Mouse (Mus musculus): Measurements from ENCODE around the gene Reln. TPM values are rescaled to one million over a fixed set of nuclear protein-coding genes. Genes with fewer than 3 reads are reported as not detected.

Gene Reln
- polyA plus RNA-seq, 1 experiment = 184 TPM

DNA sequence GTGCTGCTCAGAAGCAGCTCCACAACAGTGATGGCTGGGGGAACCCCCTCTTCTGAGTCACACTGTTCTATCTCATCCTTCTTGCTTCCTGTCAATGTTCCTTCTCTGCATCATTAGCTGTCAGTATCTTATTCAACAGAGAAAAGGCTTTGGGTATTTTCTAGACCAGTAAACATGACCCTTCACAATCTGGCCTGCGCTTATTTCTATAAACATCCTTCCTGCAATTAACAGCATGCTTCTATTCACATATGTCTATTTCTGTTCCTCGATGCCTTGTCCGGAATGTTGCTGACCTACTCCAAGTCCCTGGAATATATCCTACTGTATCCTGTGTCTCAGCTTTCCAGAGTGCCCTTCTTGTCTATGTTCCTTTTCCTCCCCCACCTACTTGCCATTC, 89.2 kb downstream of the Reln start:
- Histone ChIP-seq H3K27me3 (ENCODE audit: control insufficient read depth, insufficient read depth, low read length) (no peaks in the 10 kb centered on the region), H3K4me1 (ENCODE audit: control insufficient read depth, insufficient read depth, low read length) (peaks cover 20% of the 10 kb centered on the region), H3K4me3 (replicated peaks; ENCODE audit: insufficient read depth, low read depth, low read length) (no peak overlapping the region), H3K27ac (ENCODE audit: insufficient read depth, low read length) (no peak overlapping the region)
- TF ChIP-seq POLR2A (IDR thresholded peaks at IDR 0.05; ENCODE audit: borderline replicate concordance, insufficient read depth, low read length) (no peak), CTCF (IDR thresholded peaks at IDR 0.05; ENCODE audit: borderline replicate concordance, insufficient read depth, low read depth, low read length) (no peak)
- DNase-seq = peak in 1 of 2 experiments; percentile 32
- WGBS = 12% methylated on average over 3 of the region's 3 CpGs

DNA sequence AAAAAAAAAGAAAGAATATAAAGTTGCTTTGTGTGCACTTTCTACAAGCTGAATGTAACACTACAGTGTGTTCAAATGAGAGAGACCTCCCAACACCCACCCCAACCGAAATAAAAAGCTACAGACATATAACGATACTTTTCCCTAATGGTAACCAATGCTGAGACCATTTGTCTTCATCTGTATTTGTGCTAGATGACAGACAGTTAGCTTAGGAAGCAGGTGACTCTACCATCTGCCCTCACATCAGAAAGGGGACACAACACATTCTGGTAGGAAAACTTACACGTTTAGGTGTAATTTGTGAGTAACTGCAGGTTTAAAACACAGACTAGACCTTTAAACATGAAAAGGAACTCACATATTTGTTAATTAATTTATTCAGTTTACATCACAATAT, 90.6 kb downstream of the Reln start:
- TF ChIP-seq CTCF (IDR thresholded peaks at IDR 0.05; ENCODE audit: borderline replicate concordance, insufficient read depth, low read depth, low read length) (no peak), POLR2A (IDR thresholded peaks at IDR 0.05; ENCODE audit: borderline replicate concordance, insufficient read depth, low read length) (no peak)
- no peak overlapping the region; the same call in 1 of the 2 replicates for H3K27ac ChIP-seq (ENCODE audit: insufficient read depth, low read length)
- no peaks in the 10 kb centered on the region for H3K27me3 ChIP-seq (ENCODE audit: control insufficient read depth, insufficient read depth, low read length)
- H3K4me3 ChIP-seq (replicated peaks; ENCODE audit: insufficient read depth, low read depth, low read length) = no peak overlapping the region
- WGBS = 22% methylated on average over 3 of the region's 3 CpGs
- DNase-seq = peak in 1 of 2 experiments; percentile 43
- H3K4me1 ChIP-seq (ENCODE audit: control insufficient read depth, insufficient read depth, low read length) = peaks cover 20% of the 10 kb centered on the region

DNA sequence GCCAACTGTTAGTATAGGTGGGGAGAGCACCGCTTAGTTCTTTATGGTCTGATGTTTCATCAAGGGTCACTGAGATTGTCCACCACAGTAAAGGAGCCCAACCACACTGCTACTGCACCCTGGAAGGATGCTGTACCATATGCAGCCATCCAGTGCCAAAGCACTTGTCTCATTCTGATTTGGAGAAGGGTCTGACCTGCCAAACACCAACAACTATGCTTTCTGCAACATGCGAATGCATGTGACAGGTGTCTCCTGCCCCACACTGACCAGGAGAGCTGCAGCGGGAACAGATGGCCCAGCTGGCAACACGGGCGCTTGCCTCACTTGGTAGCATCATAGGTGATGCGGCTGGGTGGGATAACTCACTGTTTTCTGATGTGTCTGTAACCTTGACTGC, 91.2 kb downstream of the Reln start:
- DNase-seq = peak; percentile 83 to 91
- peak overlapping the region; percentile 14 for H3K27ac ChIP-seq (ENCODE audit: insufficient read depth, low read length)
- 20% methylated on average over 6 of the region's 6 CpGs for WGBS
- H3K4me1 ChIP-seq (ENCODE audit: control insufficient read depth, insufficient read depth, low read length) = peaks cover 20% of the 10 kb centered on the region
- no peaks in the 10 kb centered on the region for H3K27me3 ChIP-seq (ENCODE audit: control insufficient read depth, insufficient read depth, low read length)
- H3K4me3 ChIP-seq (replicated peaks; ENCODE audit: insufficient read depth, low read depth, low read length) = no peak overlapping the region
- TF ChIP-seq CTCF (IDR thresholded peaks at IDR 0.05; ENCODE audit: borderline replicate concordance, insufficient read depth, low read depth, low read length) (no peak), POLR2A (IDR thresholded peaks at IDR 0.05; ENCODE audit: borderline replicate concordance, insufficient read depth, low read length) (no peak; the same call in 1 of the 2 replicates)

DNA sequence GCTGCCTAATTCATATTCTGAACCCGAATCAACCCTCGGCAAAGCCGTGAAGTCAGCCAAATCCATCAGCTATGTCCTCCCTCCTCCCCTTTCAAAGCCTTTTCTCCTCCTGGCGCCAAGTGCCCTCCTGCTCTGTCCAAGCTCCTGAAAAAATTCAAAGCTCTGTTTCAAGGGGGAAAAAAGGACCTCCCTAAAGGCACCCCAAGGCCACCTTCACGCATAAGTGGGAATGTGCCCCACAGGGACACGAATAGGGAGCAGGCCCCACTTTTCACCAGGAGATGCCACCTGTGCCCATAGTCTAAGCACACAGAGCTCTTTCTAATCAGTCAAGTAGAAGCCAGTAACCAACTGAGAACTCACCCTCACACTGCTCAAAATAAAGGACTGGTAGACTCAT, 96.7 kb downstream of the Reln start:
- no peaks in the 10 kb centered on the region for H3K27me3 ChIP-seq (ENCODE audit: control insufficient read depth, insufficient read depth, low read length)
- peak overlapping the region; percentile 59; the same call in 1 of the 2 replicates for H3K27ac ChIP-seq (ENCODE audit: insufficient read depth, low read length)
- 10% methylated on average over 6 of the region's 6 CpGs for WGBS
- peaks cover 15% of the 10 kb centered on the region for H3K4me1 ChIP-seq (ENCODE audit: control insufficient read depth, insufficient read depth, low read length)
- no peak overlapping the region for H3K4me3 ChIP-seq (replicated peaks; ENCODE audit: insufficient read depth, low read depth, low read length)
- DNase-seq = peak; percentile 67 to 77
- TF ChIP-seq CTCF (IDR thresholded peaks at IDR 0.05; ENCODE audit: borderline replicate concordance, insufficient read depth, low read depth, low read length) (no peak), POLR2A (IDR thresholded peaks at IDR 0.05; ENCODE audit: borderline replicate concordance, insufficient read depth, low read length) (no peak)

DNA sequence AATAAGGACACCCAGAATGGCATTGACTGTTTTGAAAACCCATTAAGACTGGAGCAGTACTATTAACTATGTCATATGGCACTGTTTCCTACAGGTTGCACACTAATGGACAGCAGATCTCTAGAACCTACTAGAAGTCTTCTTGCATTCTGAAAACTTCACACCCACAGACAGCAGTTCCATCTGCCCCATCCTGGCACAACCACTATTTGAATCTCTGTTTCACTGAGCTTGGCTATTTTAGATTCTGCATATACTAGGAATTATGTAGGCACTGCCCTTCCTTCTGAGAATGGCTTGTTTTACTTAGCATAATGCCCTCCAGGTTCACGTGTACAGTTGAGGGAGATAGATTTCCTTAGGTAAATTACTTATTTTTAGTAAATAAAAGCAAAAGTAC, 99.4 kb downstream of the Reln start:
- H3K4me3 ChIP-seq (replicated peaks; ENCODE audit: insufficient read depth, low read depth, low read length) = no peak overlapping the region
- TF ChIP-seq POLR2A (IDR thresholded peaks at IDR 0.05; ENCODE audit: borderline replicate concordance, insufficient read depth, low read length) = no peak
- TF ChIP-seq CTCF (IDR thresholded peaks at IDR 0.05; ENCODE audit: borderline replicate concordance, insufficient read depth, low read depth, low read length) = no peak
- no peak overlapping the region for H3K27ac ChIP-seq (ENCODE audit: insufficient read depth, low read length)
- no peak for DNase-seq
- peaks cover 14% of the 10 kb centered on the region for H3K4me1 ChIP-seq (ENCODE audit: control insufficient read depth, insufficient read depth, low read length)
- no peaks in the 10 kb centered on the region for H3K27me3 ChIP-seq (ENCODE audit: control insufficient read depth, insufficient read depth, low read length)
- 96% methylated on average over 1 of the region's 1 CpGs for WGBS

DNA sequence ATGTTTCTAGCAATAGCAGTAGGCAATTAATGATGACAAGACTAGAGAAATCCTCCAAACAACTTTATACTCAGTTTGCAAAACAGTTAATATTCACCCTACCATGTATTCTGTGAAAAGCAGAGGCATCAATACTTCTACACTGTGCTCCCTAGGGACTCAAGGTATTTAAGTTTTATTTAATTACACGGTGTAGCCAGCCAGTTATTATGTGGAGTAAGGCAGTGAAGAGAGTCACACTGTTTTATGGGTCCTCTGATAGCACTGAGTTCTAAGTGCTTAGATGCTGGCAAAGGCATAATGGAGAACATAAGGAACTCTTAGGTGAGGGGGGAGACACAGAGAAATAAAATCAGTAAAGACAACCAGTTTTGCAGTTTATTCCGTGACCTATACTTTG, 101.0 kb downstream of the Reln start:
- Histone ChIP-seq H3K27ac (ENCODE audit: insufficient read depth, low read length) (no peak overlapping the region), H3K4me3 (replicated peaks; ENCODE audit: insufficient read depth, low read depth, low read length) (no peak overlapping the region), H3K27me3 (ENCODE audit: control insufficient read depth, insufficient read depth, low read length) (no peaks in the 10 kb centered on the region), H3K4me1 (ENCODE audit: control insufficient read depth, insufficient read depth, low read length) (peaks cover 14% of the 10 kb centered on the region)
- TF ChIP-seq POLR2A (IDR thresholded peaks at IDR 0.05; ENCODE audit: borderline replicate concordance, insufficient read depth, low read length) (no peak), CTCF (IDR thresholded peaks at IDR 0.05; ENCODE audit: borderline replicate concordance, insufficient read depth, low read depth, low read length) (no peak)
- DNase-seq = no peak
- WGBS = 38% methylated on average over 2 of the region's 2 CpGs

DNA sequence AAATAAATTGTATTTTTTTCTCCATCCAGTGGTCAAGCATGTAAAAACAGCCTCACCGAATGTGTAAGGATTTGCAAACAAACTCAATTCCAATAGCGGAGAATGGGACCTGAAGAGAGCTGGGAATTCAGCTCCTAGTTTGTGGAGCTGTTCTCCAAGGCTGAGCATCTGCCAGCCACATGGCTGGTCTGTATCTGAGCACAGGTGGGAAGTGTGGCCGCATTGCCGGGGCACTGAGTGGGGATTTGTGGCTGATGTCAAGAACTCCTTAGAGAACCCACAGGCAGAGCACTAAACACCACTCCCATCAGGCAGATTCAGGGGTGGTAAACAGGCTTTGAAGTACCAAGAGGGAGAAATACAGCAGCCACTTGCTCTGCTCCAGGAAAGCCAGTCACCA, 102.9 kb downstream of the Reln start:
- Histone ChIP-seq H3K27me3 (ENCODE audit: control insufficient read depth, insufficient read depth, low read length) (no peaks in the 10 kb centered on the region), H3K4me3 (replicated peaks; ENCODE audit: insufficient read depth, low read depth, low read length) (no peak overlapping the region), H3K4me1 (ENCODE audit: control insufficient read depth, insufficient read depth, low read length) (peaks cover 7% of the 10 kb centered on the region; the same call in 1 of the 2 replicates), H3K27ac (ENCODE audit: insufficient read depth, low read length) (no peak overlapping the region)
- TF ChIP-seq CTCF (IDR thresholded peaks at IDR 0.05; ENCODE audit: borderline replicate concordance, insufficient read depth, low read depth, low read length) = no peak
- TF ChIP-seq POLR2A (IDR thresholded peaks at IDR 0.05; ENCODE audit: borderline replicate concordance, insufficient read depth, low read length) = no peak
- peak in 1 of 2 experiments; percentile 51 for DNase-seq
- WGBS = 41% methylated on average over 4 of the region's 4 CpGs

DNA sequence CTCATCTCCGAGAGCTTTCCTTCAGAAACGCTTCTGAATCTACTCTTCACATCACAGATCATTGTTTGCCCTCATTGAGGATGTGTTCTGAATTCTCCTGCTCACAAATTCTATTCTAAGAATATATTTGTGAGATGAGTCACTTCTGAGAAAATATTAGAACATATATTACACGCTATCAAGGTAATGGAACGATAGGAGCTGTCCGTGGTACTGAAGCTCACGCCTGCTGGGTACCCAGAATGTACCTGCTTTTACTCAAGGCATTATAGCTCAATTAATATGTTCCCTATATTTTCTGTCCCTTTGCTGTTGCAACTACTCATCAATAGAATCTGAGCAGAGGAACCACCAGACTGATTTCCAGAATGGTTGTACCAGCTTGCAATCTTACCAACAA, 107.7 kb downstream of the Reln start:
- no peak overlapping the region for H3K27ac ChIP-seq (ENCODE audit: insufficient read depth, low read length)
- peaks cover 4% of the 10 kb centered on the region for H3K4me1 ChIP-seq (ENCODE audit: control insufficient read depth, insufficient read depth, low read length)
- H3K4me3 ChIP-seq (replicated peaks; ENCODE audit: insufficient read depth, low read depth, low read length) = no peak overlapping the region
- DNase-seq = no peak
- TF ChIP-seq POLR2A (IDR thresholded peaks at IDR 0.05; ENCODE audit: borderline replicate concordance, insufficient read depth, low read length) (no peak), CTCF (IDR thresholded peaks at IDR 0.05; ENCODE audit: borderline replicate concordance, insufficient read depth, low read depth, low read length) (no peak)
- no peaks in the 10 kb centered on the region for H3K27me3 ChIP-seq (ENCODE audit: control insufficient read depth, insufficient read depth, low read length)
- 88% methylated on average over 6 of the region's 6 CpGs for WGBS

Measured in cerebellum, adult 2 months (tissue).